Mouse (Mus musculus) ES-Bruce4 (cell line): ENCODE measurements around the gene Dnpep.

Experiments used
- CTCF ChIP-seq: IDR thresholded peaks from one replicate; pipeline ENCODE4 v1.8.1; 2011; ENCODE audit warnings: low read depth, low read length
- EP300 ChIP-seq: IDR thresholded peaks from 2 replicates; pipeline ENCODE4 v1.6.1; 2011; ENCODE audit warnings: low read depth, low read length; ENCODE audit not compliant: insufficient read depth
- POLR2A ChIP-seq: IDR thresholded peaks from one replicate; pipeline ENCODE4 v1.8.1; 2011; ENCODE audit warnings: low read length; ENCODE audit not compliant: insufficient read depth

DNA sequence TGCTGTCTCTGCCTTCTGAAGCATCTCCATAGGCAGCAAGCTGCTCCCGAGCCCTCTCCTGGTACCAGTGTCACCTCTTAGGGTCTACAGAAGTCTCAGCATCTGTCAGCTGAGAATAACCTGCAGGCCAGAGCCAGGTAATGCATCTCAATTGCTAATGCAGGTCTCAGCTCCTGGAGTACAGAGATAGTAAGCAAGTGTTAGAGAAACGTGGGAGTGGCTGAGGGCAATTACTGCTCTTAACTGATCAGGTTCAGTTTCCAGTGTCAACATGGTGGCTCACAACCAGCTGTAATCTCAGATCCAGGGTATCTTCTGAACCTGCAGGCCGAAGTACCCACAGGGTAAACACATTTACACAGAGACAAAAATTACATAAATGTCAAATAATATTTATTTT is 18.7 kb upstream of the Dnpep start:
- no peak for TF ChIP-seq POLR2A
- no peak for TF ChIP-seq CTCF
- TF ChIP-seq EP300, result no peak
